Mouse (Mus musculus): ENCODE results near the gene Bbs1. TPM values are rescaled to one million over a fixed set of nuclear protein-coding genes. Genes with fewer than 3 reads are reported as not detected.
A peak's percentile ranks its signal among the peaks of the same experiment; 100 is the strongest.

The Bbs1 gene
- polyA plus RNA-seq, 1 experiment: 1.3 TPM

DNA sequence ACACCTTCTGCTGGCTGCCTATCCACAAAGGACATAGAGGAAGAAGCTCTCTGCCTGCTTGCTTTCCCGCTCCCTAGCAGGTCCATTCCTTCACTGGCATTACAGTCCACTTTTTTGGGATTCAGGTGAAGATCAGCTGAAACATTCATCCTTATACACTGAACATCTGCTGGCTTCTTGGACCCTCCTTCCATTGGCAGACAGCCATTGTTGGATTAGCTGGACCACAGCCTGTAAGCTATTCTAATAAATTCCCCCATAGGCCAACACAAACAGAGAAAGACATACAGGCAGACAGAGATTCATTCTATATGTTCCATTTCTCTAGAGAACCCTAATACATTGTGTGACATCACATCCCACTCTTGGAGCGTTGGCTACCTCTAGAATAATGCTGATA is 30.5 kb upstream of the Bbs1 start:
- WGBS: 86% methylated on average over 2 of the region's 2 CpGs
- no peaks in the 10 kb centered on the region for H3K27me3 ChIP-seq (ENCODE audit: control insufficient read depth, insufficient read depth, low read length)
- no peaks in the 10 kb centered on the region for H3K36me3 ChIP-seq (ENCODE audit: control insufficient read depth, insufficient read depth, low read length)
- TF ChIP-seq CTCF (IDR thresholded peaks at IDR 0.05; ENCODE audit: extremely low read depth, insufficient read depth, insufficient read length, insufficient replicate concordance): no peak
- no peak for TF ChIP-seq POLR2A (IDR thresholded peaks at IDR 0.05; ENCODE audit: low read depth, low read length)
- H3K4me3 ChIP-seq (ENCODE audit: extremely low read depth, insufficient read depth, insufficient read length): no peak overlapping the region
- H3K4me1 ChIP-seq (ENCODE audit: control insufficient read depth, insufficient read depth, insufficient read length): no peaks in the 10 kb centered on the region
- no peak for DNase-seq (ENCODE audit: low read depth in 1 of 2, low spot score in 2 of 2)
- H3K27ac ChIP-seq (ENCODE audit: insufficient read depth, low read length): no peak overlapping the region

DNA sequence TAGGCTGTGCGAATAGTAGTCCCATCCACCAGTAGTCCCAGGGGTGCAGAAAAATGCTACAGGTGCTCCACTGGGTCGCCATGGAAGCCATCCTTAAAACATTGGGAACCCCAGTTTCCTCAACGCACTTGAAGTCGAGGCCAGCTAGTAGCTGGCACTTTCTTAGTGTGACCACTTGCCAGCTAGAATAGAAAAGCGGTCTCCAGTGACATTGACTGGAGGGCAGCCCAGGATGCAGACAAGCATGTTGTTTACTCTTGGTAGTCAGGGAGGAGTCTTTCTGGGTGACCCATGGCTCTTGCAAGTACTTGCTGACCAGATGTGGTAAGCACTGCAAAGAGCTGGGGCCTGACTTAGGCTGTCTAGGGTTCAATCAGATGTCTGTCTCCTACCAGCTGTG is 22.4 kb upstream of the Bbs1 start:
- no peak for DNase-seq (ENCODE audit: low read depth in 1 of 2, low spot score in 2 of 2)
- no peaks in the 10 kb centered on the region for H3K27me3 ChIP-seq (ENCODE audit: control insufficient read depth, insufficient read depth, low read length)
- H3K36me3 ChIP-seq (ENCODE audit: control insufficient read depth, insufficient read depth, low read length): no peaks in the 10 kb centered on the region; the same call in 1 of the 2 replicates
- WGBS: 80% methylated on average over 5 of the region's 5 CpGs
- TF ChIP-seq POLR2A (IDR thresholded peaks at IDR 0.05; ENCODE audit: low read depth, low read length): no peak
- no peak for TF ChIP-seq CTCF (IDR thresholded peaks at IDR 0.05; ENCODE audit: extremely low read depth, insufficient read depth, insufficient read length, insufficient replicate concordance)
- peaks cover 3% of the 10 kb centered on the region; the same call in 1 of the 2 replicates for H3K4me1 ChIP-seq (ENCODE audit: control insufficient read depth, insufficient read depth, insufficient read length)
- no peak overlapping the region for H3K27ac ChIP-seq (ENCODE audit: insufficient read depth, low read length)
- H3K4me3 ChIP-seq (ENCODE audit: extremely low read depth, insufficient read depth, insufficient read length): no peak overlapping the region

DNA sequence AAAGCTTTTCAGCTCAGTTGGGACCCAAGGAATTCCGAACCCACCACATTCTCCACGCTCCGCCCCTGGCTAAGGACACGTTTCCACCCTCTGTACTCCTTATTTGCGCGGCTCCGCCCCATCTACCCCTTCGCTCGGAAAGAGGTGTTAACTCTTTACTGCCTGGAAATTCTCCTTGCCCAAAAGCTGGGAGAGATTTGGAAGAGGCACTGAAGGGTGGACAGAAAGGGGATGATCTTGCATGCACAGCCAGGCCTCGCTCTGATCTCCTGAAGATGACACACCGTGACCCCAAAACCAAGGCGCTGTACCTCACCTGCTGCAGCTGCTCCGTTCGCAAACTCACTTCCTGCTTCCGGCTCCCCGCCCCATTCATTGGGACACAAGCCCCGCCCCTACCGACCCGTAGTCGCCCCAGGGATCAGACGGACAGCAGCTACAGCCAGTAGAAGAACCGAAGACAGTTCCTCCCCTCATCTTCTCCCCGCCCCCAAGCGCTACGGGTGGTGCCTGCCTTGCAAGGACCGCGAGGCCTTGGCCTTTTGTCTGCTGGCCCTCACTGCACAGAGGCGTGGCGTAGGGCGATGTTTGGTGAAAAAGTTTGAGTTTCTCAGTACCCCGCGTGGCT is 21.6 kb upstream of the Bbs1 start, which contains the start of gene Dpp3:
Dpp3 (minus strand) TSS at position 384 of the 628 bp plus-strand sequence.
- Histone ChIP-seq H3K36me3 (ENCODE audit: control insufficient read depth, insufficient read depth, low read length) (peaks cover 6% of the 10 kb centered on the region), H3K4me3 (ENCODE audit: extremely low read depth, insufficient read depth, insufficient read length) (peak within 1 kb of the TSS; percentile 75), H3K27ac (ENCODE audit: insufficient read depth, low read length) (peak within 1 kb of the TSS; percentile 17; the same call in 1 of the 2 replicates), H3K4me1 (ENCODE audit: control insufficient read depth, insufficient read depth, insufficient read length) (peaks cover 3% of the 10 kb centered on the region; the same call in 1 of the 2 replicates), H3K27me3 (ENCODE audit: control insufficient read depth, insufficient read depth, low read length) (no peaks in the 10 kb centered on the region)
- WGBS: under 1% methylated on average over 32 of the region's 32 CpGs
- DNase-seq (ENCODE audit: low read depth in 1 of 2, low spot score in 2 of 2): peak; percentile 92 to 100
- TF ChIP-seq POLR2A (IDR thresholded peaks at IDR 0.05; ENCODE audit: low read depth, low read length) (peak; percentile 76; the same call in 1 of the 2 replicates), CTCF (IDR thresholded peaks at IDR 0.05; ENCODE audit: extremely low read depth, insufficient read depth, insufficient read length, insufficient replicate concordance) (no peak)

DNA sequence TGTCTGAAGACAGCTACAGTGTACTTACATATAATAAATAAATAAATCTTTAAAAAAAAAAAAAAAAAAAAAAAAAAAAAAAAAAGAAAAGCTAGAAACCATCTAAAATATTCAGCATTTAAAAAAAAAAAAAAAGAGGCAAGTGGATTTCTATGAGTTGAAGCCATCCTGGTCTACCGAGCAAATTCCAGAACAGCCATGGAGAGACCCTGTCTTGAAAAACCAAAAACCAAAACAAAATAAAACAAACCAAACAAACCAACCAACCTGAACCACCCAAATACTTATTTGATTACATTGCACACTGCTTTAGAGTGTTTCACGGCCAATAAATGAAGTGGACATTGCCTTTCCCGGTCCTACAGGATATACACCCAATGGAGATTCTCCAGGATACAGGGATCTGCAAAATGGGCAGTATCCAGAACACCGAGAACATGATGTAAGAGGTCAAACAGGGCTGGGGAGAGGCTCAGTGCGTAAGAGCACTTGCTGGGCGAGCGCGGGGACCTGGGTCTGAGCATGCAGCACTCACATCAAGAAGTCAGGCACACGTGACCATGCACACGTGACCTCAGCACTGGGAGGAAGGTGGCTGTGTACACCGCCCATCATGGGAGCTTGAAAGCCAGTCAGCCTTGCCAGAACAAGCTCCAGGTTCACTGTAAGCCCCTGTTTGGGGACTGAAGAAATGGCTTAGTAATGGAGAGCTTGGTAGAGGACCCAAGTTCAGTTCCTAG is 18.9 kb upstream of the Bbs1 start:
- Histone ChIP-seq H3K36me3 (ENCODE audit: control insufficient read depth, insufficient read depth, low read length) (peaks cover 31% of the 10 kb centered on the region), H3K4me1 (ENCODE audit: control insufficient read depth, insufficient read depth, insufficient read length) (peaks cover 3% of the 10 kb centered on the region; the same call in 1 of the 2 replicates), H3K4me3 (ENCODE audit: extremely low read depth, insufficient read depth, insufficient read length) (no peak overlapping the region), H3K27ac (ENCODE audit: insufficient read depth, low read length) (no peak overlapping the region), H3K27me3 (ENCODE audit: control insufficient read depth, insufficient read depth, low read length) (no peaks in the 10 kb centered on the region)
- DNase-seq (ENCODE audit: low read depth in 1 of 2, low spot score in 2 of 2): no peak
- TF ChIP-seq CTCF (IDR thresholded peaks at IDR 0.05; ENCODE audit: extremely low read depth, insufficient read depth, insufficient read length, insufficient replicate concordance) (no peak), POLR2A (IDR thresholded peaks at IDR 0.05; ENCODE audit: low read depth, low read length) (no peak)
- WGBS: 95% methylated on average over 11 of the region's 11 CpGs

DNA sequence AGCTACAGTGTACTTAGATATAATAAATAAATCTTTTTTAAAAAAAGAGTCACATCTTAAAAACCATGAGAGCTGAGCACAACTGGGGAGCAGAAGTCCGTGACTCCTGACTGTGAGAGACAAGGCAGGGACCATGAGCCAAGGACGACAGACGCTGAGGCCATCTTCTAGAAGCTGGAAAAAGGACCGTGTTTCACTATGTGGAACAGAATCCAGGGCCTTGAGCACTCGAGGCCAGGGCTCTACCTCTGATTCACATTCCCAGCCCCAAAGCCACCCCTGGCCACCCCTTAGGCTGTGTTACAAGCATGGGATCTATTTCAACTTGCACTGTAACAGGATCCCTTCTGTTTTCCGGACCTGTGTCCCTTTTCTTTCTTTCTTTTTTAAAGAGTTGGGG is 13.2 kb upstream of the Bbs1 start:
- 86% methylated on average over 6 of the region's 6 CpGs for WGBS

DNA sequence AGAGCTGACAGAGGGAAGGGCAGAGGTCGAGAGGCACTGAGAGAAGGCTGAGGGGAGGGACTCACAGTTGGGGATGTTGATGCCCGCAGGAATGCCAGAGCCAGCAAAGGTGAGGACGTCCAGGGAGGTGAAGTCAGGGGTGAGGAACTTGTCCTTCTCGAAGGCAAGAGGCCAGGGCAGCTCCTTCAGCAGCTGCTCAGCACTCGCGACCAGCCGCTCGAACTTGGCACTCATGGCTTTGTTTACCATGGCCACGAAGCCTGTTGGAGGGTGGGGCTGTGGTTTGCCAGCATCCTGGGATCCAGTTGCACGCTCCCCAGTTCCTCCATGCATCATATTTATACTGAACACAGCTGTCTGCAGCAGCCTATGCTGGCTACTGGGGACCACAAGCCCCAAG is 10.4 kb upstream of the Bbs1 start:
- Histone ChIP-seq H3K27me3 (ENCODE audit: control insufficient read depth, insufficient read depth, low read length) (no peaks in the 10 kb centered on the region), H3K36me3 (ENCODE audit: control insufficient read depth, insufficient read depth, low read length) (peaks cover 66% of the 10 kb centered on the region), H3K4me3 (ENCODE audit: extremely low read depth, insufficient read depth, insufficient read length) (no peak overlapping the region), H3K4me1 (ENCODE audit: control insufficient read depth, insufficient read depth, insufficient read length) (no peaks in the 10 kb centered on the region), H3K27ac (ENCODE audit: insufficient read depth, low read length) (no peak overlapping the region)
- WGBS: 85% methylated on average over 10 of the region's 10 CpGs
- TF ChIP-seq CTCF (IDR thresholded peaks at IDR 0.05; ENCODE audit: extremely low read depth, insufficient read depth, insufficient read length, insufficient replicate concordance) (no peak), POLR2A (IDR thresholded peaks at IDR 0.05; ENCODE audit: low read depth, low read length) (no peak)
- no peak for DNase-seq (ENCODE audit: low read depth in 1 of 2, low spot score in 2 of 2)

More for the DNA sequence above, 13.2 kb upstream of the Bbs1 start:
- Histone ChIP-seq H3K4me3 (ENCODE audit: extremely low read depth, insufficient read depth, insufficient read length) (no peak overlapping the region), H3K4me1 (ENCODE audit: control insufficient read depth, insufficient read depth, insufficient read length) (no peaks in the 10 kb centered on the region), H3K27me3 (ENCODE audit: control insufficient read depth, insufficient read depth, low read length) (no peaks in the 10 kb centered on the region), H3K27ac (ENCODE audit: insufficient read depth, low read length) (no peak overlapping the region), H3K36me3 (ENCODE audit: control insufficient read depth, insufficient read depth, low read length) (peaks cover 66% of the 10 kb centered on the region)
- TF ChIP-seq CTCF (IDR thresholded peaks at IDR 0.05; ENCODE audit: extremely low read depth, insufficient read depth, insufficient read length, insufficient replicate concordance) (no peak), POLR2A (IDR thresholded peaks at IDR 0.05; ENCODE audit: low read depth, low read length) (no peak)
- DNase-seq (ENCODE audit: low read depth in 1 of 2, low spot score in 2 of 2): no peak

Data from spleen, adult 2 months (tissue).